Mouse (Mus musculus): Measurements from ENCODE around the gene Gpatch8.

The Gpatch8 gene

GRCm38 (mm10) chr11:102432115-102432843 is 123.9 kb downstream of the Gpatch8 start:
- DNase-seq, result no peak

GRCm38 (mm10) chr11:102431728-102432114 is 124.5 kb downstream of the Gpatch8 start:
- no peak for DNase-seq

- peak; percentile 78 for DNase-seq
These were observed 125.1 kb downstream of the Gpatch8 start for GRCm38 (mm10) chr11:102431018-102431645.

GRCm38 (mm10) chr11:102430121-102431017 is 125.8 kb downstream of the Gpatch8 start, which contains the start of gene Grn:
Grn (plus strand) TSS chr11:102430315.
- peak; percentile 88 for DNase-seq

GRCm38 (mm10) chr11:102429551-102429950 is 126.6 kb downstream of the Gpatch8 start:
- no peak for DNase-seq

- DNase-seq, result no peak
These were observed 127.1 kb downstream of the Gpatch8 start for GRCm38 (mm10) chr11:102428981-102429540.

All from right cerebral cortex, postnatal 25 days (tissue).